Mouse (Mus musculus) embryonic fibroblast, embryonic 13.5 days (primary cell): ENCODE measurements around the gene Gpr137.

Source experiments
- CTCF ChIP-seq: IDR thresholded peaks from 2 replicates; pipeline ENCODE4 v1.5.1; 2011; ENCODE audit warnings: mild to moderate bottlenecking, control low read depth, low read length, moderate library complexity, borderline replicate concordance; ENCODE audit not compliant: insufficient read depth
- POLR2A ChIP-seq: IDR thresholded peaks from 2 replicates; pipeline ENCODE4 v1.6.1; 2011; ENCODE audit warnings: low read depth, mild to moderate bottlenecking, control low read depth, low read length, moderate library complexity

DNA sequence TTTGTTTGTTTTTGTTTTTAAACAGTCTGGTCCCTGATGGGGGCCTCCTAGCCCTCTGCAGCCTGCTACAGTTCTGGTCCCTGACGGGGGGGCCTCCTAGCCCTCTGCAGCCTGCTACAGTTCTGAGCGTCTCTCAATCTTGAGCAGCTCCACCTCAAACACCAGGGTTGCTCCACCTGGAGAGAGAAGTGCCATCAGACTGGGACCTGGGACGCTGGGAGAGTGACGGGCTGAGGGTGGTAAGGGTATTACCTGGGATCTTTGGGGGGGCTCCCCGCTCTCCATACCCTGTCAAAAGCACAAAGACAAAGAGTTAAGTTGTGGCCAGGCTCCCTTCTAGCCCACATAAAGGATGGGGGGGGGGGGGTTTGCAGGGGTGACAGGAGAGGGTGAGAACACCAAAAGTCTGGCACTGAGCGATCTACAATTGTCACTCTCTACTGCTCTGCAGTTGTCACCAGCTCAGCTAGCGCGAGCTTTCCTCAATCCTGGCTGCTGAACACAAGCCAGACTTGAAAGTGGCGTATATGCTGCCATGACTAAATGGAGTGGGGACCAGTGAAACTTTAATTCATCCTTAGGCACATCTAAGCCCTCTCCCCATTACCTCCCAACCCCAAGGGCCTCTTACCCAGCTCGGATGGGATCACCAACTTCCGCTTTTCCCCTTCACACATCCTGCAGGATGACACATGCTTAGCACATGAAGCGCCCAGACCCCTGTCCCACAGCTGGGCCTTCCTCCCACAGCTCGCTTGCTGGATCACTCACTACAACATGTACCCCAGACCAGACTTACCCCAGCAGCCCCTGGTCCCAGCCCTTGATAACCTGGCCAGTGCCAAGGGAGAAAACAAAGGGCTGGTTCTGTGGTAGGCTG lies 35.7 kb upstream of the Gpr137 start:
- TF ChIP-seq CTCF (no peak), POLR2A (no peak)
